Mouse (Mus musculus) embryo, embryonic 11 days (tissue): ENCODE results near the gene Tmem19.
A peak's percentile ranks its signal among the peaks of the same experiment; 100 is the strongest.

Experiments
- DNase-seq: peaks from one replicate; pipeline ENCODE4 v3.0.0-alpha.2; 2015

Gene Tmem19

GRCm38 (mm10) chr10:115309191-115309590, 53.1 kb downstream of the Tmem19 start:
- no peak for DNase-seq

GRCm38 (mm10) chr10:115307331-115307875, 54.9 kb downstream of the Tmem19 start:
- no peak for DNase-seq

- DNase-seq = no peak
Measured at GRCm38 (mm10) chr10:115298683-115299082, 63.6 kb downstream of the Tmem19 start.

- DNase-seq = no peak
Measured at GRCm38 (mm10) chr10:115297582-115297981, 64.7 kb downstream of the Tmem19 start.

GRCm38 (mm10) chr10:115296401-115296935, 65.8 kb downstream of the Tmem19 start:
- peak; percentile 17 for DNase-seq

GRCm38 (mm10) chr10:115295162-115295561, 67.1 kb downstream of the Tmem19 start:
- DNase-seq = no peak

- DNase-seq = no peak
Measured at GRCm38 (mm10) chr10:115294715-115295114, 67.6 kb downstream of the Tmem19 start.

GRCm38 (mm10) chr10:115293946-115294345, 68.4 kb downstream of the Tmem19 start:
- DNase-seq = no peak

GRCm38 (mm10) chr10:115290671-115291070, 71.6 kb downstream of the Tmem19 start:
- DNase-seq = no peak
